Mouse (Mus musculus) forebrain, postnatal 0 days (tissue): Measurements from ENCODE around the gene 2900092C05Rik. TPM values are rescaled to one million over a fixed set of nuclear protein-coding genes. Genes with fewer than 3 reads are reported as not detected.

Experiments
- ATAC-seq: fragments of 200-750 bp; cut with Nextera tagmentation; 2 replicates; pipeline ENCODE4 v1.8.0; 2017; ENCODE audit warnings: mild to moderate bottlenecking, moderate library complexity
- DNase-seq: peaks from one replicate; pipeline ENCODE4 v3.0.0-alpha.2; 2015
- H3K27ac ChIP-seq: fragments of 300-500 bp; sonication (generic); 2 replicates; pipeline ENCODE4 v1.5.1; 2014; ENCODE audit warnings: low read depth, mild to moderate bottlenecking, antibody characterized with exemption, low read length, moderate library complexity, mixed read lengths
- H3K27me3 ChIP-seq: fragments of 300-500 bp; sonication (generic); 2 replicates; pipeline ENCODE4 v1.6.1; 2014; ENCODE audit warnings: mild to moderate bottlenecking, low read length, mixed read lengths; ENCODE audit not compliant: insufficient read depth
- H3K36me3 ChIP-seq: fragments of 300-500 bp; sonication (generic); 2 replicates; pipeline ENCODE4 v1.6.1; 2014; ENCODE audit warnings: mild to moderate bottlenecking, moderate library complexity; ENCODE audit not compliant: insufficient read depth
- H3K4me1 ChIP-seq: fragments of 300-500 bp; sonication (generic); 2 replicates; pipeline ENCODE4 v1.6.1; 2014; ENCODE audit warnings: antibody characterized with exemption; ENCODE audit not compliant: insufficient read depth
- H3K4me2 ChIP-seq: fragments of 300-500 bp; sonication (generic); 2 replicates; pipeline ENCODE4 v1.6.1; 2014; ENCODE audit warnings: low read depth, mild to moderate bottlenecking, moderate library complexity
- H3K4me3 ChIP-seq: fragments of 300-500 bp; sonication (generic); 2 replicates; pipeline ENCODE4 v1.5.1; 2014; ENCODE audit warnings: low read depth, low read length, mixed read lengths
- H3K9ac ChIP-seq: fragments of 300-500 bp; sonication (generic); 2 replicates; pipeline ENCODE4 v1.6.1; 2014; ENCODE audit warnings: mild to moderate bottlenecking
- H3K9me3 ChIP-seq: fragments of 300-500 bp; sonication (generic); 2 replicates; pipeline ENCODE4 v1.6.1; 2016; ENCODE audit warnings: low read length
- CTCF ChIP-seq: sonication (generic); IDR thresholded peaks from 2 replicates; pipeline ENCODE4 v1.5.1; 2016; ENCODE audit warnings: antibody characterized with exemption, control low read depth, low read depth
- WGBS: fragments of 180-500 bp; shearing (Covaris S2); extraction: QIAGEN DNeasy Blood & Tissue Kit; methylation state at CpG from one replicate; pipeline ENCODE4 v1.1.7; 2014; 5-methylcytosine and 5-hydroxymethylcytosine counted together
- polyA plus RNA-seq: library from polyadenylated mRNA; unstranded; fragments of >200 nt; fragmentation: Nextera tagmentation; extraction: Ambion mirVana; gene quantifications from 2 replicates; pipeline ENCODE4 v1.2.1, GENCODE M21; 2015
- total RNA-seq: library from RNA; depleted of rRNA; stranded (reverse); fragments of >200 nt; gene quantifications from 2 replicates; pipeline ENCODE4 v1.2.3, GENCODE M21; 2014; rRNA removed

The 2900092C05Rik gene
- total and polyA plus RNA-seq, 2 experiments from 2014 or later = not detected

- Histone ChIP-seq H3K27ac (no peak overlapping the region), H3K4me3 (no peak overlapping the region), H3K4me2 (no peak overlapping the region), H3K9ac (no peak overlapping the region), H3K9me3 (no peaks in the 10 kb centered on the region), H3K27me3 (no peaks in the 10 kb centered on the region), H3K36me3 (no peaks in the 10 kb centered on the region), H3K4me1 (no peaks in the 10 kb centered on the region)
- 53% methylated on average over 1 of the region's 1 CpGs for WGBS
- no peak for TF ChIP-seq CTCF
- DNase-seq (no peak), ATAC-seq (no peak)
Measured at GRCm38 (mm10) chr7:12510913-12511312, 1.4 kb upstream of the 2900092C05Rik start.

Other genes with a start within 250 kb of the 2900092C05Rik start
- gene Vmn1r81, start 244.2 kb upstream of the 2900092C05Rik start, total RNA-seq = under 0.01 TPM in 1 of 2 replicates, not detected in the other
- gene Vmn1r81, start 244.2 kb upstream of the 2900092C05Rik start, polyA plus RNA-seq = not detected in 2 replicates
- gene Vmn1r82, start 212.1 kb upstream of the 2900092C05Rik start, total RNA-seq = not detected in 2 replicates
- gene Vmn1r82, start 212.1 kb upstream of the 2900092C05Rik start, polyA plus RNA-seq = not detected in 2 replicates
- gene Vmn1r83, start 183.0 kb upstream of the 2900092C05Rik start, total RNA-seq = not detected in 2 replicates
- not detected in 2 replicates for gene Vmn1r83, start 183.0 kb upstream of the 2900092C05Rik start, polyA plus RNA-seq
- not detected in 2 replicates for gene Vmn1r84, start 143.2 kb upstream of the 2900092C05Rik start, total RNA-seq
- gene Vmn1r84, start 143.2 kb upstream of the 2900092C05Rik start, polyA plus RNA-seq = not detected in 2 replicates
- gene Zfp551, start 89.8 kb upstream of the 2900092C05Rik start, total RNA-seq = 8.9 and 10.3 TPM in 2 replicates
- 7.7 and 9.5 TPM in 2 replicates for gene Zfp551, start 89.8 kb upstream of the 2900092C05Rik start, polyA plus RNA-seq
- 35.2 and 45.2 TPM in 2 replicates for gene Zfp606, start 34.2 kb upstream of the 2900092C05Rik start, total RNA-seq
- gene Zfp606, start 34.2 kb upstream of the 2900092C05Rik start, polyA plus RNA-seq = 18.4 and 20.1 TPM in 2 replicates
- under 0.01 TPM in 1 of 2 replicates, not detected in the other for gene Vmn2r53, start 96.3 kb downstream of the 2900092C05Rik start, total RNA-seq
- gene Vmn2r53, start 96.3 kb downstream of the 2900092C05Rik start, polyA plus RNA-seq = 0.03 TPM in 1 of 2 replicates, not detected in the other
- not detected in 2 replicates for gene Vmn2r54, start 127.8 kb downstream of the 2900092C05Rik start, total RNA-seq
- gene Vmn2r54, start 127.8 kb downstream of the 2900092C05Rik start, polyA plus RNA-seq = not detected in 2 replicates
- not detected in 2 replicates for gene Vmn2r55, start 172.5 kb downstream of the 2900092C05Rik start, total RNA-seq
- gene Vmn2r55, start 172.5 kb downstream of the 2900092C05Rik start, polyA plus RNA-seq = not detected in 2 replicates
- gene Vmn2r56, start 222.5 kb downstream of the 2900092C05Rik start, total RNA-seq = 0.10 and 0.15 TPM in 2 replicates
- 0.02 TPM in 1 of 2 replicates, not detected in the other for gene Vmn2r56, start 222.5 kb downstream of the 2900092C05Rik start, polyA plus RNA-seq